Mouse (Mus musculus): ENCODE results near the gene Esrrg.

Esrrg gene

DNA sequence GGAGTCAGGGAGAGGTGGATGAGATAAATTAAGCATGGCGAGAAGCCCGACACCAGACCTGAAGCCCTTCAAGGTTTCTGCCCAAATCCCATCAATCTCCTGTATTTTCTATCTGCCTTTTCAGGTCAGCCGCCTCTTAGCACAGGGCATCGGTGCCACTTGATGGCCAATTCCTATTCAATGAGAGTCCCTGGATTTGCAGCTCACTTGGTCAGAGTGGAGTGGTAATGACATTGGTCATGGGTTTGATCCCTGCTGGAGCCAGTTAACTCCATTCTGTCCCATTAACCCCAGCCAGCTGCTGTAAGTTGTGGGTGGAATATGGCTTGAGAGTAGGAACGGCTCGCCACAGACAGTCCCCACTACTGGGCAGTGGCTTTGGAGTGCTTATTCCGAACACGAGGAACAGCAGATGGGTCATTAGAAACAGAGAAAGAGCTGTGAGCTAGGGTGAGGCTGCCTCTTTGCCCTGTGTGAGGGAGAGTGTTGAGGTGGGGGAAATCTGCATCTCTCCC is 101.9 kb downstream of the Esrrg start:
- DNase-seq, result no peak

DNA sequence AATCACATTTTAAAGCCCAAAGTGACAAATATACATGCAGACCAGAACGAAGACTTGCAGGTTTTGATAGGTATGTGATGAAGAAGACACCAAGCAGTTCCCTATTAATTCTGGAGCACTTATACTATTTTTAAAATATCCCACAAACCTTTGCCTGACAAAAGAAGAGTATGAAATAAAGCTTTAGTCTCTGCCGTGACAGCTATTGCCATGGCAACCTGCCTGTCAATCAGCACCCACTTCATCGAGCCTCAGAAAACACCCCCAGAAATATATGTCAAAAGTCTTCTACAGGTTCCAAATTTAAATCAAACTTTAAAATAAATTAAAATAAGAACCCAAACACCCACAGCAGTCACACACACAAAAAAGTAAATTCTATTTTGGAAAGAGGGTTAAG is 112.4 kb downstream of the Esrrg start:
- no peak for DNase-seq

- no peak for DNase-seq
Observed at GRCm38 (mm10) chr1:187722016-187722415, 113.4 kb downstream of the Esrrg start.

DNA sequence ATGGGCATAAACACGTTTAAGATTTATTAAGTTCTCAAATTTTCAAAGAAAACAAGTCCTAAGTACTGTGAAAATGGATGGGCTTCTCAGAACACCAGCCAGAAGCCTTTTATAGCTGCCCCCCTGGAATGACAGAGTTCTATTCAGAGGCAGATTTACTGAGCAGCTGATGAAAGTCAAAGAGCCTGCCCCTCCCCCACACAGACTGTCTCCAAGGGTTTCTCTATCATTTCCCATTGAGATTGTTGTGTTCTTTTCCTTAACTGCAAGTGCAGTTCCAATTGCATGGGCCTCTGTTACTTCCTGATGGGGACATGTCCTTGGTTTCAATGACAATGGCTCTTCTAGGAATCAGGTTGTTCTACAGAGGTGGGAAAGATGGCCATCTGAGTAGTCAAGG is 116.1 kb downstream of the Esrrg start:
- DNase-seq, result no peak

GRCm38 (mm10) chr1:187725351-187725750 is 116.8 kb downstream of the Esrrg start:
- no peak for DNase-seq

DNA sequence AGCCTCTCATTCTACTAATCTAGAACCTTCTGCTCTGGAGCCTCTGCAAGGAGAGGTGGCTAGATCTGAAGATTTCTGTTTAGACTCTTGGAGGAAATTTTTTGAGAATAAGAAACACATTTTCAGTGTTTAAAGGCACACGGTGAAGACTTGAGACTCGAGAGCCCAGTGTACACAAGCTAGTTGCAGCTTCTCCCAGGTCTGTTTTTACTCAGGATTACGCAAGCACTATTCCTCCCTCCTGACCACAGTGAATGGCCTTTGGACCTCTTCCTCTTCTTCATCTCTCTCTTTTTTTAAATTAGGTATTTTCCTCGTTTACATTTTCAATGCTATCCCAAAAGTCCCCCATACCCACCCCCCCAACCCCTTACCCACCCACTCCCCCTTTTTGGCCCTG is 122.6 kb downstream of the Esrrg start:
- DNase-seq, result no peak

GRCm38 (mm10) chr1:187736507-187736906 is 127.9 kb downstream of the Esrrg start:
- DNase-seq, result no peak

- no peak for DNase-seq
Observed at GRCm38 (mm10) chr1:187737296-187737695, 128.7 kb downstream of the Esrrg start.

DNA sequence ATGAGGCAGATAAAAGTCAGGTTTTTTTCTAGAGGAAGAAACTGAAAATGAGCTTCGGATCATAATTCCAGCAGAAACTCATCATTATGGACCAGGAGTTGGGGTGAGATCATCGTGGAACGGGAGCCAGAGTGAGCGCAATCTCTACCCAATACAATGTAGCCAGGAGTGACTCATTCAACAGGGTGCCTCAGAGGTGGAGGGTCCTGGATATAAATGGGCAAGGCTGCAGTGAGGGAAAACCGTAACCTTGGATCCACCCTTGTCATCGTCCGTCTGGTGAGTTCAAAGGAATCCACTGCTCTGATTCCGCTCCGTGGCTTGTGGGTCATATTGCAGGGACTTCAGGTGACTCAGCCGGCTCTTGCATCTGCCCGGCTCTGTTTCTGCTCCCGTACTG is 131.9 kb downstream of the Esrrg start:
- no peak for DNase-seq

DNA sequence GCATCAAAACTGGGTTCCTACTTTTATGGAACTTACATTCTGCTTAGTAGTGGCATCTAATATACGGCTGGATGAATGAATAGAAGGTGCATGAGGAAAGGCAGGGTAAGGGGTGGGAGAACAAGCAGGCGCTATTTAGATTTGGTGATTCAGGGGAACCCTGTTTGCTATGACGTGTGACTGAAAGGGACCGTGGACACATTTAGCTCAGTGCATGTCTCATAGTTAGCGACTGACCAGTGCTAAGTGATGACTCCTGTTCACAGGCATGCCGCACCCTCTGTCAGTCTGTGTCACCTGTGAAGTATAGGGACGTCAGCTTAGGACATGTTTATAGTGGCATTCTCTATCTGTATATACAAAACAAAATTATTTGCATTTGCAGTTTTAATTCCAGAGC is 132.7 kb downstream of the Esrrg start:
- no peak for DNase-seq

DNA sequence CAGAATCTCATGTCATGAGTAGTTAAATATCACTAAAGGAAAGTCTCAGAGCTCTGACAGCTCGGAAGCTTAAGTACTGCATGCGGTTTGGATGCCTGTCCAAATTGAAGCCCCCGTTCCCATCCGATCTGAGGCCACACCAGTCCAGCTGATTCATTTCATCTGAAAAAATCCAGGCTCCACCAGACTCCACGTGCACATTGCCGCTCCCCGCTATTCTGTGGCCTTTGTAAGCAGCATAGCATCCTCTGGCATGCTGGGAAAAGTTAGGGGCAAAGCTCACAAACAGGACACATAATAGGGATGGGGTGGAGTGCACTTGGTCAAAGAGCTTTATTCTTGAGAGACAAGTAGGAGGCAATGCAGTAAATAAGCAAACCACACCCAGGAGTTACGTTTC is 133.5 kb downstream of the Esrrg start:
- no peak for DNase-seq

- DNase-seq, result no peak
Observed at GRCm38 (mm10) chr1:187749294-187749693, 140.7 kb downstream of the Esrrg start.

GRCm38 (mm10) chr1:187749931-187750330 is 141.3 kb downstream of the Esrrg start:
- DNase-seq, result no peak

GRCm38 (mm10) chr1:187755528-187755927 is 146.9 kb downstream of the Esrrg start:
- DNase-seq, result no peak

- DNase-seq, result no peak
Observed at GRCm38 (mm10) chr1:187757981-187758380, 149.4 kb downstream of the Esrrg start.

DNA sequence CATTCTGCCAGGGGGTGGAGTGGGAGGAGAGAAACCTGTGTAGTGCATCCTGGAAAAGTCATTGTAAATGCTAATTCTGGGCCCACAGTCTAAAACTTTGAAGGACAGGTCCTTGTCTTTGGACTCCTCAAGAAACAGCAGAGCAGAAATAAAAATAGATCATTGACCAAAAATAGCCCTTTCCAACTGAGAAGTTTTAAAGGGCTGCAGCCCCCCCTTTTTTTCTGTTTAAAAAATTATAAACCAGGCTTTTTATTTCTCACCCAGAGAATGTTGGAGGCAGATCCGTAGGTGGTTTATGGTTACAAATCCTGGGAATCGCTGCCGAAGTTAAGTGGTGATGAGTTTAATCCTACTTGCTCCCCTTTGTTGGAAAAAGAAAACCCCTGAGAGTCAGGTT is 150.0 kb downstream of the Esrrg start:
- no peak for DNase-seq

DNA sequence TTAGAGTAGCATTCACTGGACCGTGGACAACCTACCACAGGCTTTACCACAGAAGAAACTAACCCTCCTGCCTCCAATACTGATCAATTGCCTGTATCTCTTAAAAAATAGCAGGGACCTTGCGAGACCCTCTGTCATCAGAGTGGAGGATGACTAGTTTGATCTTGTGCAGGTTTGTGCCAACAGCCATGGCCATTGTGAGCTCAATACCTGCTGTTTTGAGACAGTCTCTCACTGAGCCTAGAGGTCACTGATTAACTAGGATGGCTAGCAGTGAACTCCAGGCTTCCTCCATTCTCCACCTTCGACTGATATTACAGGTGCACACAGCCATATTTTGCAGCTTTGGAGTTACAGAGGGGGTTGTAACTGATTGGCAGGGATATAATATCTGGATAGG is 150.9 kb downstream of the Esrrg start:
- DNase-seq, result no peak

DNA sequence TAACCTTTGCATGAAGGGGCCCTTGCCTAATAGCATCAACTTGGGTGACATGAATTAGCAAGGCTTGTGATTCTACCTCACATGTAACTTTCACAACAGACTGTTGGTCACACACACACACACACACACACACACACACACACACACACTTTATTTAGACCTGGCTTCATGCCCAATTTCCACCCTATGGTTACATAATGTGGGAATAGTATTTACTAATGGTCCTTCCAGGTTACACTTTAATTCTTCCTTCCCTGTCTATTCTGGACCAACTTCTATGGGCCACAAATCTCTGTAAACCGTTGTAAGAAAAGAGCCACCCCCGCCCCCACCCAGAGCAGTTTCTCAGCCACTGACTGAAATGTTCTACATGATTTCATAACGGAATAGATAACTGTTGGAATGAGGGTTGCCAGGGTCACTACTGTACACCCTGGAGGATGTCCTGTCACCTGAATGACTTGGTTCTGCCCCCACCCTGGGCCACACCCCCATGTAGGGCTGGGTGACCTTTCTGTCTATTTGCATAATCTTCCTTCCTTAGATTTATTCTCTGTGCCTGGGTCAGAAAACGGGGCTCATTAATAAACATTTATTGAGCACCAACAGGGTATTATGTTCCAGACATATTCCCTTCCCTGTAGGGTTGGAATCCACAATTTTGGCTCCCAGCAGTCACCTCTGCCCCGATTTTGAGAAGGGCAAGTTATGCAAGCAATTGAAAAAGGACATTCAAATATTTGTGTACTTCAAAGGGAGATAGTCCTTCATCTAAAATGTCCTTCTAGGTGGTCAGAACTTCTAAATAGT is 154.3 kb downstream of the Esrrg start:
- DNase-seq, result no peak

- no peak for DNase-seq
Observed at GRCm38 (mm10) chr1:187763451-187763755, 154.8 kb downstream of the Esrrg start.

DNA sequence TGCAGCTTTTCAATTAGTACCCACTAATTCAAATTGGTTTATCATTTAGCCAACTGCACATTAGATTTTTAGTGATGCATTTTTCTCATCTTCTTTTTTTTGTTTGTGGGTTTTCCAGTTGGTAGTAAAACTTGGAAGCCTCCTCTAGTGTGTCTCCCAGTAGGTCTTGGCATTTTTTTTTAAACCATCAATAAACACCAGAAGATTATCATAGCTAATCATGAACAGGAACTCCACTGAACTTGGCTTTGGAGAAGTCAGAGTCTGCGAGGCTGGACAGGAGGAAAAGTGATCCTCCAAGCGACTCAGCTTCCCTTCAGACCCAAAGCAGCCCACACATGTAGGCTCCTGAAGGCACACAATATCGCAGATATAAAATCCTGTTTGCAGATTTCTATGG is 155.2 kb downstream of the Esrrg start:
- DNase-seq, result no peak

- no peak for DNase-seq
Observed at GRCm38 (mm10) chr1:187765577-187765976, 157.0 kb downstream of the Esrrg start.

DNA sequence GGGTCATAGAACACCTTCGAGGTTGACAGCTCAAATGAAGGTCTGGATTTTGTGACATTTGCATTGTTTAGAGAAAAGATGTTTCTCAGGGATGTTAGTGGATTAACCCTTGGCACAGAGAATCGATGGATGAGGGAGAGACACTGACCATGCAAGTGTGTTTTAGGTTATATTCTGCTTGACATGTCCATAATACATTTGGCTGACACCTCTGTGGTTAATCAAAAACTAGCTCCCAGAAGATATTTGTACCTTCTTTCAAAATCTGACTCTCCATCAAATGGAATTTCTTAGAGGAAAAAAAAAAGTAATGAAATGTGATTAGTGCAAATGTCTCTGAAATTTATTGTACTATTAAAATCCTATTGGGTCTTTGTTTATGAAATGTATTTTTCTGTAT is 158.8 kb downstream of the Esrrg start:
- DNase-seq, result no peak

DNA sequence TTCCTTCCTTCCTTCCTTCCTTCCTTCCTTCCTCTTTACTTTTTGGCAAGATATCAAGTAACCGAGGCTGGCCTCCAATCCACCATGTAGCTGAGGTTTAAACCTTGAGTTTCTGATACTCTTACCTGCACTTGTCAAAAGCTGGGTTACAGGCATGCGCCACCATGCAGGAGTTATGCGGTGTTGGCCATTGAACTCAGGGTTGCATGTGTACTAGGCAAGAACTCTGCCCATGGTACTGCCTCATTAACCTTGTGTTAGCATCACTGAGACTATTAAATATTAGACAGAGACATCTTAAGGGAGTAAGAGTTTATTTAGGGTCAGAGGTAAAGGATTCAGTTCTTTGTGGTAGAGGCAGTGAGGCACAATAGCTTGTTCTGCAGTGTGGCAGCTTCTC is 161.6 kb downstream of the Esrrg start:
- DNase-seq, result no peak

- no peak for DNase-seq
Observed at GRCm38 (mm10) chr1:187771067-187771466, 162.5 kb downstream of the Esrrg start.

- DNase-seq, result no peak
Observed at GRCm38 (mm10) chr1:187779589-187780178, 171.1 kb downstream of the Esrrg start.
